Mouse (Mus musculus) gastrocnemius, postnatal 36 days (tissue): Measurements from ENCODE around the gene Sh3bp4. TPM values are rescaled to one million over a fixed set of nuclear protein-coding genes. Genes with fewer than 3 reads are reported as not detected.

Experiments used
- DNase-seq, 2 experiments: peaks; one replicate each; pipeline ENCODE4 v3.0.0; 2022
- intact Hi-C: fragments of 180-260 bp; cut with DNase I; formaldehyde crosslinking; loops from one replicate; pipeline ENCODE4 v1.15.1; 2025
- total RNA-seq, 2 experiments: library from RNA; stranded (reverse); gene quantifications; 2 replicates each; pipeline ENCODE4 v1.2.3; 2021

The Sh3bp4 gene
- total RNA-seq, 2 experiments from 2014 or later, result 2.6 TPM

GRCm38 (mm10) chr1:89164685-89165084 lies 94.5 kb downstream of the Sh3bp4 start:
- no peak for DNase-seq
- intact Hi-C loops, result no loop called here

- intact Hi-C loops, result no loop called here
Observed at GRCm38 (mm10) chr1:89166814-89167249, 96.6 kb downstream of the Sh3bp4 start.

GRCm38 (mm10) chr1:89171275-89171767 lies 101.1 kb downstream of the Sh3bp4 start:
- intact Hi-C loops, result no loop called here
- no peak for DNase-seq

More at GRCm38 (mm10) chr1:89166814-89167249, 96.6 kb downstream of the Sh3bp4 start:
- DNase-seq, result no peak

- intact Hi-C loops, result no loop called here
- DNase-seq, result no peak
Observed at GRCm38 (mm10) chr1:89174621-89175020, 104.4 kb downstream of the Sh3bp4 start.

GRCm38 (mm10) chr1:89175355-89175754 lies 105.1 kb downstream of the Sh3bp4 start:
- intact Hi-C loops, result no loop called here

GRCm38 (mm10) chr1:89183261-89183831 lies 113.1 kb downstream of the Sh3bp4 start:
- intact Hi-C loops, result no loop called here

More at GRCm38 (mm10) chr1:89175355-89175754, 105.1 kb downstream of the Sh3bp4 start:
- no peak for DNase-seq

GRCm38 (mm10) chr1:89184111-89184785 lies 114.0 kb downstream of the Sh3bp4 start:
- DNase-seq, result no peak
- intact Hi-C loops, result no loop called here

More at GRCm38 (mm10) chr1:89183261-89183831, 113.1 kb downstream of the Sh3bp4 start:
- DNase-seq, result no peak

GRCm38 (mm10) chr1:89184839-89185238 lies 114.6 kb downstream of the Sh3bp4 start:
- no peak for DNase-seq
- intact Hi-C loops, result loop anchor here (5.0 kb wide), 1 partner anchor 113 kb away; the partner anchor contains the start of gene Sh3bp4

- intact Hi-C loops, result loop anchor here (5.0 kb wide), 1 partner anchor 115 kb away; the partner anchor contains the start of gene Sh3bp4
- no peak for DNase-seq
Observed at GRCm38 (mm10) chr1:89187441-89187840, 117.2 kb downstream of the Sh3bp4 start.

- intact Hi-C loops, result loop anchor here (5.0 kb wide), 1 partner anchor 116 kb away; the partner anchor contains the start of gene Sh3bp4
- peak in 1 of 2 experiments; percentile 15 for DNase-seq
Observed at GRCm38 (mm10) chr1:89188091-89188490, 117.9 kb downstream of the Sh3bp4 start.

GRCm38 (mm10) chr1:89189204-89189603 lies 119.0 kb downstream of the Sh3bp4 start:
- intact Hi-C loops, result loop anchor here (5.0 kb wide), 1 partner anchor 117 kb away; the partner anchor contains the start of gene Sh3bp4

GRCm38 (mm10) chr1:89190621-89191020 lies 120.4 kb downstream of the Sh3bp4 start:
- DNase-seq, result no peak
- intact Hi-C loops, result no loop called here

More at GRCm38 (mm10) chr1:89189204-89189603, 119.0 kb downstream of the Sh3bp4 start:
- no peak for DNase-seq

- peak; percentile 77 to 87 for DNase-seq
- intact Hi-C loops, result no loop called here
Observed at GRCm38 (mm10) chr1:89191127-89191740, 121.0 kb downstream of the Sh3bp4 start.

- intact Hi-C loops, result no loop called here
- DNase-seq, result no peak
Observed at GRCm38 (mm10) chr1:89192536-89193220, 122.5 kb downstream of the Sh3bp4 start.

- no peak for DNase-seq
- intact Hi-C loops, result no loop called here
Observed at GRCm38 (mm10) chr1:89193576-89193975, 123.4 kb downstream of the Sh3bp4 start.

GRCm38 (mm10) chr1:89195827-89196712 lies 125.9 kb downstream of the Sh3bp4 start:
- peak; percentile 55 to 72 for DNase-seq
- intact Hi-C loops, result loop anchor here (2.0 to 5.0 kb wide), 2 partner anchors 326 to 451 kb away; no protein-coding TSS in a partner anchor
